Mouse (Mus musculus) right cerebral cortex, postnatal 4 days (tissue): ENCODE results near the gene Myct1.
A peak's percentile ranks its signal among the peaks of the same experiment; 100 is the strongest.

Experiments
- DNase-seq: peaks from one replicate; pipeline ENCODE4 v3.0.0-alpha.2; 2022

The Myct1 gene

DNA sequence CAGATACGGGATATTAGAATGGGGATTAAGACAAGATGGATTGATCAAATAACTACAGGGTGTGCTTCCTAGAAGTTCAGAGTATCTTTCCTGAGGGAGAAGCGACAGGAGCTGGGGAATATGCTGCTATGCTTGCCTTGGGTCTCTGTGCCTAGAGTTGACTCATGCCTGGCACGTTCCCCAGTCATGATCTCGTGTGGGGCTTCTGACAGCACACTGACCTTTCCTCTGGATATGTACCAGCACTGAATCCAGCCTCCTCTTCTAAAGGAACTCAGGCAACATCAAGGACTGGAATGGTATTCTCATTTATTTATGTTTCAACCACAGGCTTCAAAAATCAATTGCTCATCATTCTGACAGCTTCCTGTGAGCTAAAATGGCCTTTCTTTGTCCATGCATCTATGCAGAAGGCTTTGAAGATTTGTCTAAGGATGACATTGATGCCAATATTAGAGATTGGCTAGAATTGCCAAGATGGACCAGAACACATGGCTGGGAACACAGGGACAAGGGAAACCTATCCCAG, 40.2 kb downstream of the Myct1 start:
- DNase-seq: no peak

DNA sequence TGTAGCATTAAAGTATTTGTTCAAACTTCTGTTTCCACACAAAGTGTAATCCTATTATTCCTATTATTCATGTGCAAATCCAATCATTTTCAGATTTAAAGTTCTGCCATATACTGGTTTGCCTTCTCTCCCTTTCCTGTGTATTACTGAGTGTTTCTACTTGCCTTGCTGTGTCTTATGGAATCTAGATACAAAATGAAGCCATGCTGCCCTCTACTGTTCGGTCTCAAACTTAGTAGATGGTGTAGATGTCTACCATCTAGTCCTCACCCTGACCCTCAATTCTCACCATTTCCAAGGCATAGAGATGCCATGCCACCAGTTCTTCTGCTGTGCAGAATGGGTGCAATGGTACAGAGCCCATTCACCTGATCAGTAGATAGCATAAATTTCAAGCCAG, 40.8 kb downstream of the Myct1 start:
- peak; percentile 42 for DNase-seq

DNA sequence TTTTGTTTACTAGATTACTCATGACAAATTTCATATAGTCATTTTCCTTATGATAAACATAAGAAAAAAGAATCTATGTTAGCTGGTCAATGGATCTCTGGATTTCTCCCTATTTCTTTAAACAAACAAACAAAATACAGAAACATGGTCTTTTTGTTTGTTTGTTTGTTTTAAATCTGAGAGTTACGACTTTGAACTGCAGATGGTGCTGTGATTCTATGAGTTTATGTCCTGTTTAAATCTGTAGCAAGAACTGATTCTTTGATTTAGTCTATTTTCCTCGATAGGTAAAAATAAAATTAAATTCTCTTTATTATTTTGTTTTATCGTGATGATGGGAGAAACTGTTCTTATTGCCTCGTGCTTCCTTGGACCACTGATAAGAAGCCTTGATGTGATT, 43.7 kb downstream of the Myct1 start:
- DNase-seq: no peak

DNA sequence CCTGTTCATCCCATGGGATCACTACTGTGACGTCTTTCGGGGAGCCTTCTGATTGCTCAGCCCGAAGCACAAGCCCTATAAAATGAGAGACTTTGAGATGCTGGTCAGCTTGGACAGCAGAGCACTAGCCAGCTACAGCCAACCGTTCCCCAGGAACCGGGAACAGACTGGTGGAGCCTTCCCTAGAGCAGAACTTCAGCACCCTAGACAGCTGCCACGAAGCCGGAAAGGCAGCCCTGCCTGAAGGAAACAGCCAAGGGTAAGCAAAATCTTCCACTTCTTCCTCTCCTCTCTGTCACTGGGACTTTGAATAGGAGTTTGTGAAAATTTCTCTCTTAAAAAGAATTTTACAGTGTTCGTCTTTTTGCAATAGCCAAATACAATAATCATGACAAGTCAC, 45.5 kb downstream of the Myct1 start, which contains the start of gene Vip:
Vip (plus strand) TSS at position 107 of the 400 bp plus-strand sequence.
- DNase-seq: peak; percentile 7
